Mouse (Mus musculus) MEL (cell line): ENCODE measurements around the gene Pkmyt1.

ENCODE experiments used
- BHLHE40 ChIP-seq: IDR thresholded peaks from 2 replicates; pipeline ENCODE4 v1.6.1; 2012; ENCODE audit warnings: low read depth, mild to moderate bottlenecking, inconsistent platforms, low read length, improper control_type of control experiment, borderline replicate concordance
- CHD2 ChIP-seq: IDR thresholded peaks from 2 replicates; pipeline ENCODE4 v1.6.1; 2011; ENCODE audit warnings: low read length, improper control_type of control experiment
- CTCF ChIP-seq, 3 experiments: IDR thresholded peaks in 2 of 3; conservative IDR thresholded peaks in 1 of 3; 2 replicates each; pipeline ENCODE4 v1.5.1; 2011 to 2012; ENCODE audit warnings: low read length in 3 of 3, low read depth in 2 of 3, mild to moderate bottlenecking in 2 of 3, improper control_type of control experiment in 1 of 3, inconsistent platforms in 1 of 3, mixed read lengths in 1 of 3, moderate library complexity in 1 of 3; ENCODE audit not compliant: control insufficient read depth in 1 of 3, insufficient read depth in 1 of 3, poor library complexity in 1 of 3, severe bottlenecking in 1 of 3
- EP300 ChIP-seq, 2 experiments: IDR thresholded peaks; 2 replicates each; pipeline ENCODE4 v1.6.1; 2011; ENCODE audit warnings: improper control_type of control experiment in 2 of 2, low read length in 2 of 2, low read depth in 1 of 2, mild to moderate bottlenecking in 1 of 2
- GABPA ChIP-seq: IDR thresholded peaks from 2 replicates; pipeline ENCODE4 v1.6.1; 2012; ENCODE audit warnings: low read depth, mild to moderate bottlenecking, inconsistent platforms, low read length, improper control_type of control experiment, moderate library complexity
- HCFC1 ChIP-seq: IDR thresholded peaks from 2 replicates; pipeline ENCODE4 v1.6.1; 2012; ENCODE audit warnings: low read depth, mild to moderate bottlenecking, inconsistent platforms, low read length, improper control_type of control experiment, moderate library complexity
- JUND ChIP-seq: IDR thresholded peaks from 2 replicates; pipeline ENCODE4 v1.6.1; 2011; ENCODE audit warnings: low read depth, mild to moderate bottlenecking, improper control_type of control experiment, low read length
- MAFK ChIP-seq: IDR thresholded peaks from 2 replicates; pipeline ENCODE4 v1.6.1; 2011; ENCODE audit warnings: low read depth, mild to moderate bottlenecking, low read length, improper control_type of control experiment, borderline replicate concordance
- MEF2A ChIP-seq: IDR thresholded peaks from 2 replicates; pipeline ENCODE4 v1.6.1; 2014; ENCODE audit warnings: low read depth, mild to moderate bottlenecking, inconsistent platforms, low read length, improper control_type of control experiment; ENCODE audit not compliant: poor library complexity, insufficient replicate concordance, severe bottlenecking; ENCODE audit errors: extremely low read depth
- POLR2A ChIP-seq, 2 experiments: IDR thresholded peaks; 2 replicates each; pipeline ENCODE4 v1.6.1; 2011 to 2012; ENCODE audit warnings: low read length in 2 of 2, mild to moderate bottlenecking in 2 of 2, control low read depth in 1 of 2, improper control_type of control experiment in 1 of 2, low read depth in 1 of 2, moderate library complexity in 1 of 2; ENCODE audit not compliant: control insufficient read depth in 1 of 2, insufficient read depth in 1 of 2, poor library complexity in 1 of 2
- TAL1 ChIP-seq: IDR thresholded peaks from 2 replicates; pipeline ENCODE4 v1.6.1; 2012; ENCODE audit warnings: mild to moderate bottlenecking, inconsistent platforms, low read length, moderate library complexity, mixed read lengths
- TBP ChIP-seq: IDR thresholded peaks from 2 replicates; pipeline ENCODE4 v1.8.0; 2011; ENCODE audit warnings: low read depth, low read length, improper control_type of control experiment
- ZMIZ1 ChIP-seq: IDR thresholded peaks from 2 replicates; pipeline ENCODE4 v1.6.1; 2012; ENCODE audit warnings: low read depth, mild to moderate bottlenecking, inconsistent platforms, low read length, improper control_type of control experiment, moderate library complexity

GRCm38 (mm10) chr17:23725999-23726757 lies at the start of gene Pkmyt1:
- no peak for TF ChIP-seq JUND
- peak; percentile 3 to 85; a peak in 2 of 4 replicates for TF ChIP-seq POLR2A (IDR thresholded peaks at IDR 0.05; ENCODE audit: control insufficient read depth in 1 of 2, insufficient read depth in 1 of 2, low read depth in 1 of 2, low read length in 2 of 2, poor library complexity in 1 of 2)
- TF ChIP-seq CHD2, result no peak
- no peak for TF ChIP-seq CTCF (IDR thresholded peaks at IDR 0.05 in 2 of 3, conservative IDR thresholded peaks at IDR 0.05 in 1 of 3; ENCODE audit: control insufficient read depth in 1 of 3, insufficient read depth in 1 of 3, low read depth in 2 of 3, low read length in 3 of 3, poor library complexity in 1 of 3, severe bottlenecking in 1 of 3)
- TF ChIP-seq HCFC1, result no peak; the same call in 1 of the 2 replicates
- TF ChIP-seq ZMIZ1, result no peak; the same call in 1 of the 2 replicates
- TF ChIP-seq MAFK, result no peak
- TF ChIP-seq TAL1, result no peak
- no peak for TF ChIP-seq GABPA
- TF ChIP-seq MEF2A, result no peak
- TF ChIP-seq EP300 (IDR thresholded peaks at IDR 0.05; ENCODE audit: low read depth in 1 of 2, low read length in 2 of 2), result no peak
- no peak for TF ChIP-seq BHLHE40
- peak; percentile 67; the same call in 1 of the 2 replicates for TF ChIP-seq TBP
